Mouse (Mus musculus) liver, embryonic 14.5 days (tissue): ENCODE measurements around the gene H2-K1. TPM values are rescaled to one million over a fixed set of nuclear protein-coding genes. Genes with fewer than 3 reads are reported as not detected.

Experiments used
- ATAC-seq: fragments of 200-750 bp; cut with Nextera tagmentation; 2 replicates; pipeline ENCODE4 v1.8.0; 2017; ENCODE audit warnings: moderate number of reproducible peaks, mild to moderate bottlenecking, moderate library complexity; ENCODE audit not compliant: insufficient read depth
- DNase-seq, 3 experiments: peaks; one replicate each; pipeline ENCODE4 v3.0.0-alpha.2; 2012 to 2013; ENCODE audit warnings: low read depth in 3 of 3, low spot score in 3 of 3
- H3K27ac ChIP-seq: fragments of 300-500 bp; sonication (generic); 2 replicates; pipeline ENCODE4 v1.5.1; 2014; ENCODE audit warnings: moderate library complexity, mild to moderate bottlenecking, control low read depth, inconsistent platforms
- H3K27me3 ChIP-seq: fragments of 300-500 bp; sonication (generic); 2 replicates; pipeline ENCODE4 v1.6.1; 2014; ENCODE audit warnings: mild to moderate bottlenecking, low read length, moderate library complexity; ENCODE audit not compliant: control insufficient read depth, insufficient read depth
- H3K36me3 ChIP-seq: fragments of 300-500 bp; sonication (generic); replicated peaks from 2 replicates; pipeline ENCODE4 v1.6.1; 2014; ENCODE audit warnings: low read depth; ENCODE audit not compliant: control insufficient read depth, insufficient read depth
- H3K4me1 ChIP-seq, 2 experiments: fragments of 200-500 bp in 1 of 2; fragments of 300-500 bp in 1 of 2; sonication (generic) in 1 of 2; replicated peaks; 2 replicates each; pipeline ENCODE4 v1.6.1; 2012 to 2014; ENCODE audit warnings: antibody characterized with exemption in 1 of 2, inconsistent platforms in 1 of 2, low read length in 1 of 2; ENCODE audit not compliant: control insufficient read depth in 2 of 2, insufficient read depth in 2 of 2
- H3K4me2 ChIP-seq: fragments of 300-500 bp; sonication (generic); 2 replicates; pipeline ENCODE4 v1.6.1; 2014; ENCODE audit warnings: low read depth, mild to moderate bottlenecking, control low read depth, moderate library complexity
- H3K4me3 ChIP-seq, 2 experiments: fragments of 200-500 bp in 1 of 2; fragments of 300-500 bp in 1 of 2; sonication (generic) in 1 of 2; 2 replicates each; pipeline ENCODE4 v1.5.1; 2012 to 2014; ENCODE audit warnings: low read depth in 2 of 2, low read length in 2 of 2, mild to moderate bottlenecking in 2 of 2, control low read depth in 1 of 2, inconsistent platforms in 1 of 2, moderate library complexity in 1 of 2; ENCODE audit not compliant: insufficient read depth in 1 of 2
- H3K9ac ChIP-seq: fragments of 300-500 bp; sonication (generic); replicated peaks from 2 replicates; pipeline ENCODE4 v1.6.1; 2014; ENCODE audit warnings: mild to moderate bottlenecking, control low read depth, moderate library complexity
- H3K9me3 ChIP-seq: fragments of 300-500 bp; sonication (generic); 2 replicates; pipeline ENCODE4 v1.6.1; 2016; ENCODE audit warnings: low read length, mixed read lengths; ENCODE audit not compliant: control insufficient read depth
- CTCF ChIP-seq: IDR thresholded peaks from 2 replicates; pipeline ENCODE4 v1.5.1; 2016; ENCODE audit warnings: antibody characterized with exemption, low read depth, control low read depth
- EP300 ChIP-seq: IDR thresholded peaks from 2 replicates; pipeline ENCODE4 v1.6.1; 2016; ENCODE audit warnings: antibody characterized with exemption, low read depth
- WGBS: fragments of 180-500 bp; shearing (Covaris S2); extraction: QIAGEN DNeasy Blood & Tissue Kit; methylation state at CpG from one replicate; pipeline ENCODE4 v1.1.7; 2014; ENCODE audit not compliant: insufficient replicate concordance; 5-methylcytosine and 5-hydroxymethylcytosine counted together
- polyA plus RNA-seq, 2 experiments: library from polyadenylated mRNA; depleted of rRNA in 1 of 2; stranded (reverse) in 1 of 2; unstranded in 1 of 2; fragments of >200 nt; fragmentation: Nextera tagmentation in 1 of 2; extraction: Ambion mirVana in 1 of 2; gene quantifications; 2 replicates each; pipeline versions ENCODE4 v1.2.1 to v1.2.3; 2012 to 2014

The H2-K1 gene
- polyA plus RNA-seq, 2 experiments, result 107 to 124 TPM

- H3K27me3 ChIP-seq, result no peaks in the 10 kb centered on the region
- peak overlapping the region; percentile 74 for H3K4me2 ChIP-seq
- H3K9ac ChIP-seq, result peak overlapping the region; percentile 88
- H3K36me3 ChIP-seq, result peaks cover 11% of the 10 kb centered on the region
- DNase-seq (no peak), ATAC-seq (peak; percentile 9; the same call in 1 of the 2 replicates)
- H3K9me3 ChIP-seq, result no peaks in the 10 kb centered on the region
- peaks cover 8 to 18% of the 10 kb centered on the region in 2 experiments for H3K4me1 ChIP-seq
- peak overlapping the region; percentile 26 for H3K27ac ChIP-seq
- H3K4me3 ChIP-seq, result peak overlapping the region; percentile 69 to 81
- TF ChIP-seq EP300, result no peak
- no peak for TF ChIP-seq CTCF
- 1% methylated on average over 53 of the region's 57 CpGs for WGBS
These were observed 25.0 kb upstream of the H2-K1 start for GRCm38 (mm10) chr17:34024861-34025755.

DNA sequence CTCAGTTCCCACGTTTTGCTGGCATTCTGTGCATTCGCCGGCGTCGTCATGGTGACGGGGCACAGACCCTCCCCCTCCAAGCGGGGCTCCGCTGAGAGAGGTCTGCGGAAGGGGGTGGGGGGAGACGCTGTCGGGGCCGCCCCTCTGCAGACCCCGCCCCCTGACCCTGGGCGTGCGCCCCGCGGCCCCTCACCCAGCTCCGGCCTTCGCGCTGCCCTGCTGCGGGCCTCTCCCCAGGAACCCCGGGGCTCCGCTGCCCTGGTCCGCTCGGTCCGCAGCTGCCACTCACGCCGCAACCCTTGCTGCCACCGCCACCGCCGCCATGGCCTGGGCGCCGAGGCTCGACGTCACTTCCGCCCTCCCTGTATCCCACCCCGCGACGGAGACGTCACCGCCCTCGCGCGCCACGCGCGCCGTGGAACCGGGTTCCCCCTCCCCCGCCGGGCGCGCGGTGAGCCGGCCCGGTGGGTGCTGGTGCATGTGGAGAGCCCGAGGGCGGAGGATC, 24.2 kb upstream of the H2-K1 start, which contains the start of gene Ring1:
Gene Ring1, minus strand, starts transcription at position 364 of the 505 bp plus-strand sequence.
- H3K4me1 ChIP-seq, result peaks cover 4 to 14% of the 10 kb centered on the region in 2 experiments
- ATAC-seq, result peak; percentile 48
- no peak for TF ChIP-seq CTCF
- no peak for TF ChIP-seq EP300

DNA sequence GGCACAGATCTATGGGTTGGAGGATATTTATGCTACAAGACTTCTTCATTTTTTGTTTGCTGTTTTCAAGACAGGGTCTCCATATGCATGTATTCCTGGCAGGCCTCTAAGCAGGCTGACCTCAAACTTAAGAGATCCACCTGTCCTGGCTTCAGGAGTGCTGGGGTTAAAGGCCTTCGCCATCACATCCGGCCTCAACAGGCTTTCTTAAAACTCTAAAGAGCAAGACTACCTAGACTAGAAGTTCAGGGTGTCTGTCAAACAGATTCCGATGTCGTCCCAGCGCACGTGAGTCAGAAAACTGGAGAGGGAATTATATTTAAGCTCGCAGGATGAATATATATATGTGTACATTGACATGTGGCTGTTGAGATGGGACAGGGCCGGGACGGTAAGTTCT, 23.5 kb upstream of the H2-K1 start:
- DNase-seq (no peak), ATAC-seq (no peak)
- Histone ChIP-seq H3K4me3 (peak overlapping the region; percentile 69 to 81), H3K4me1 (peaks cover 4 to 14% of the 10 kb centered on the region in 2 experiments), H3K36me3 (peaks cover 4% of the 10 kb centered on the region), H3K9me3 (no peaks in the 10 kb centered on the region; the same call in 1 of the 2 replicates), H3K27me3 (no peaks in the 10 kb centered on the region), H3K27ac (no peak overlapping the region), H3K9ac (peak overlapping the region; percentile 88), H3K4me2 (peak overlapping the region; percentile 74)
- 70% methylated on average over 9 of the region's 9 CpGs for WGBS
- TF ChIP-seq EP300, result no peak

More for the DNA sequence above, 24.2 kb upstream of the H2-K1 start, which contains the start of gene Ring1:
- Histone ChIP-seq H3K9me3 (no peaks in the 10 kb centered on the region), H3K9ac (peak within 1 kb of the TSS; percentile 88), H3K27me3 (no peaks in the 10 kb centered on the region), H3K27ac (peak within 1 kb of the TSS; percentile 26), H3K4me2 (peak within 1 kb of the TSS; percentile 74), H3K36me3 (peaks cover 6% of the 10 kb centered on the region), H3K4me3 (peak within 1 kb of the TSS; percentile 69 to 81)
- no peak for DNase-seq
- WGBS, result 0% methylated on average over 28 of the region's 58 CpGs

- ATAC-seq, result no peak
- no peaks in the 10 kb centered on the region for H3K27me3 ChIP-seq
- 91% methylated on average over 20 of the region's 20 CpGs for whole genome bisulfite sequencing
- peaks cover 4 to 10% of the 10 kb centered on the region in 2 experiments for H3K4me1 ChIP-seq
- H3K4me2 ChIP-seq, result no peak overlapping the region
- DNase-seq, result no peak
- no peaks in the 10 kb centered on the region; the same call in 1 of the 2 replicates for H3K9me3 ChIP-seq
- H3K9ac ChIP-seq, result no peak overlapping the region
- H3K36me3 ChIP-seq, result no peaks in the 10 kb centered on the region
- no peak overlapping the region for H3K4me3 ChIP-seq
- H3K27ac ChIP-seq, result no peak overlapping the region
- TF ChIP-seq EP300, result no peak
- TF ChIP-seq CTCF, result no peak
These were observed 22.8 kb upstream of the H2-K1 start for GRCm38 (mm10) chr17:34022987-34023386.

DNA sequence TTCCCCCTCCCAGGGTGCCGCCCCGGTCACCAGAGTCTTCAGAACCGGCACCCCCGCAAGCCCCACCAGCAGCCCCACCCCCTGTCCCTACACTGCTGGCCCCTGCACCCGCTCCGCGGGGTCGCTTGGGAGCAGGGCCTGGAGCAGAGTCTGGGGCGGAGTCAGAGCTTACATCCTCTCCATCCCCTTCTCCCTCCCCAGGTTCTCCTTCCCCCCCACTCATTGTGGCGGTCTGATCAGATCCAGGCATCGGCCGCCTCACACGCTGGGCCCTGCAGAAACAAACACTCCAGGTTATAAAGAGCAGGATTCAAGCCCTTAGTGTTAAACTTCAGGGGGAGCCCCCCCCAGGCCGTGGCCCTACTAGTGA, 22.3 kb upstream of the H2-K1 start:
- DNase-seq, result no peak
- Histone ChIP-seq H3K36me3 (no peaks in the 10 kb centered on the region), H3K4me2 (no peak overlapping the region), H3K4me3 (no peak overlapping the region), H3K27ac (no peak overlapping the region), H3K4me1 (peaks cover 4 to 10% of the 10 kb centered on the region in 2 experiments), H3K27me3 (no peaks in the 10 kb centered on the region), H3K9ac (no peak overlapping the region), H3K9me3 (no peaks in the 10 kb centered on the region; the same call in 1 of the 2 replicates)
- no peak for TF ChIP-seq EP300
- no peak for TF ChIP-seq CTCF
- no peak for ATAC-seq
- WGBS, result 79% methylated on average over 14 of the region's 14 CpGs
